Mouse (Mus musculus): ENCODE results near the gene Arf1. TPM values are rescaled to one million over a fixed set of nuclear protein-coding genes. Genes with fewer than 3 reads are reported as not detected.

Arf1 gene
- polyA plus RNA-seq, 1 experiment from 2014 or later = 797 TPM

- WGBS = under 1% methylated on average over 51 of the region's 51 CpGs
- no peaks in the 10 kb centered on the region for H3K27me3 ChIP-seq (ENCODE audit: insufficient read depth, low read length)
- H3K36me3 ChIP-seq (ENCODE audit: insufficient read depth, low read length) = peaks cover 3% of the 10 kb centered on the region; the same call in 1 of the 2 replicates
- H3K27ac ChIP-seq (ENCODE audit: low read length) = peak overlapping the region; percentile 99
- no peaks in the 10 kb centered on the region for H3K9me3 ChIP-seq (ENCODE audit: low read length)
- peak overlapping the region; percentile 85 for H3K4me3 ChIP-seq (ENCODE audit: low read length)
- peak; percentile 81 for ATAC-seq (ENCODE audit: low FRiP score, low TSS enrichment)
- H3K4me2 ChIP-seq (replicated peaks; ENCODE audit: low read depth, low read length) = peak overlapping the region; percentile 86
- H3K9ac ChIP-seq (replicated peaks; ENCODE audit: low read length) = peak overlapping the region; percentile 98
- H3K4me1 ChIP-seq (ENCODE audit: insufficient read depth, low read length) = peaks cover 42% of the 10 kb centered on the region
Observed at GRCm38 (mm10) chr11:59227604-59228121, 407 bp downstream of the Arf1 start.

GRCm38 (mm10) chr11:59226787-59227603 is 1.1 kb downstream of the Arf1 start:
- peak overlapping the region; percentile 86 for H3K4me2 ChIP-seq (replicated peaks; ENCODE audit: low read depth, low read length)
- no peak for ATAC-seq (ENCODE audit: low FRiP score, low TSS enrichment)
- peaks cover 3% of the 10 kb centered on the region; the same call in 1 of the 2 replicates for H3K36me3 ChIP-seq (ENCODE audit: insufficient read depth, low read length)
- H3K4me1 ChIP-seq (ENCODE audit: insufficient read depth, low read length) = peaks cover 43% of the 10 kb centered on the region
- H3K9ac ChIP-seq (replicated peaks; ENCODE audit: low read length) = peak overlapping the region; percentile 98
- 2% methylated on average over 21 of the region's 21 CpGs for WGBS
- no peaks in the 10 kb centered on the region for H3K9me3 ChIP-seq (ENCODE audit: low read length)
- H3K4me3 ChIP-seq (ENCODE audit: low read length) = peak overlapping the region; percentile 85
- H3K27me3 ChIP-seq (ENCODE audit: insufficient read depth, low read length) = no peaks in the 10 kb centered on the region
- peak overlapping the region; percentile 99 for H3K27ac ChIP-seq (ENCODE audit: low read length)

- Histone ChIP-seq H3K4me3 (ENCODE audit: low read length) (peak overlapping the region; percentile 85), H3K27ac (ENCODE audit: low read length) (no peak overlapping the region), H3K4me2 (replicated peaks; ENCODE audit: low read depth, low read length) (peak overlapping the region; percentile 86), H3K9ac (replicated peaks; ENCODE audit: low read length) (peak overlapping the region; percentile 98), H3K4me1 (ENCODE audit: insufficient read depth, low read length) (peaks cover 43% of the 10 kb centered on the region), H3K9me3 (ENCODE audit: low read length) (no peaks in the 10 kb centered on the region), H3K27me3 (ENCODE audit: insufficient read depth, low read length) (no peaks in the 10 kb centered on the region), H3K36me3 (ENCODE audit: insufficient read depth, low read length) (peaks cover 3% of the 10 kb centered on the region; the same call in 1 of the 2 replicates)
- 25% methylated on average over 3 of the region's 3 CpGs for WGBS
- ATAC-seq (ENCODE audit: low FRiP score, low TSS enrichment) = no peak
Observed at GRCm38 (mm10) chr11:59226251-59226650, 1.8 kb downstream of the Arf1 start.

- no peak for ATAC-seq (ENCODE audit: low FRiP score, low TSS enrichment)
Observed at GRCm38 (mm10) chr11:59225167-59225566, 2.9 kb downstream of the Arf1 start.

GRCm38 (mm10) chr11:59224470-59224869 is 3.6 kb downstream of the Arf1 start:
- WGBS = 58% methylated on average over 2 of the region's 2 CpGs
- Histone ChIP-seq H3K36me3 (ENCODE audit: insufficient read depth, low read length) (peaks cover 6% of the 10 kb centered on the region; the same call in 1 of the 2 replicates), H3K4me3 (ENCODE audit: low read length) (no peak overlapping the region), H3K27ac (ENCODE audit: low read length) (no peak overlapping the region), H3K9ac (replicated peaks; ENCODE audit: low read length) (no peak overlapping the region), H3K4me1 (ENCODE audit: insufficient read depth, low read length) (peaks cover 43% of the 10 kb centered on the region), H3K4me2 (replicated peaks; ENCODE audit: low read depth, low read length) (no peak overlapping the region), H3K27me3 (ENCODE audit: insufficient read depth, low read length) (no peaks in the 10 kb centered on the region), H3K9me3 (ENCODE audit: low read length) (no peaks in the 10 kb centered on the region)
- no peak for ATAC-seq (ENCODE audit: low FRiP score, low TSS enrichment)

More at GRCm38 (mm10) chr11:59225167-59225566, 2.9 kb downstream of the Arf1 start:
- no peaks in the 10 kb centered on the region for H3K27me3 ChIP-seq (ENCODE audit: insufficient read depth, low read length)
- H3K4me3 ChIP-seq (ENCODE audit: low read length) = peak overlapping the region; percentile 4; the same call in 1 of the 2 replicates
- H3K4me2 ChIP-seq (replicated peaks; ENCODE audit: low read depth, low read length) = peak overlapping the region; percentile 86
- peaks cover 5% of the 10 kb centered on the region; the same call in 1 of the 2 replicates for H3K36me3 ChIP-seq (ENCODE audit: insufficient read depth, low read length)
- no peak overlapping the region for H3K9ac ChIP-seq (replicated peaks; ENCODE audit: low read length)
- WGBS = 74% methylated on average over 2 of the region's 2 CpGs
- H3K9me3 ChIP-seq (ENCODE audit: low read length) = no peaks in the 10 kb centered on the region
- H3K4me1 ChIP-seq (ENCODE audit: insufficient read depth, low read length) = peaks cover 43% of the 10 kb centered on the region
- H3K27ac ChIP-seq (ENCODE audit: low read length) = no peak overlapping the region

- Histone ChIP-seq H3K36me3 (ENCODE audit: insufficient read depth, low read length) (peaks cover 7% of the 10 kb centered on the region; the same call in 1 of the 2 replicates), H3K4me1 (ENCODE audit: insufficient read depth, low read length) (peaks cover 44% of the 10 kb centered on the region), H3K27ac (ENCODE audit: low read length) (no peak overlapping the region), H3K9me3 (ENCODE audit: low read length) (no peaks in the 10 kb centered on the region), H3K4me3 (ENCODE audit: low read length) (no peak overlapping the region), H3K4me2 (replicated peaks; ENCODE audit: low read depth, low read length) (no peak overlapping the region), H3K9ac (replicated peaks; ENCODE audit: low read length) (no peak overlapping the region), H3K27me3 (ENCODE audit: insufficient read depth, low read length) (no peaks in the 10 kb centered on the region)
- WGBS = 92% methylated on average over 3 of the region's 3 CpGs
- ATAC-seq (ENCODE audit: low FRiP score, low TSS enrichment) = no peak
Observed at GRCm38 (mm10) chr11:59224025-59224424, 4.0 kb downstream of the Arf1 start.

- H3K27me3 ChIP-seq (ENCODE audit: insufficient read depth, low read length) = no peaks in the 10 kb centered on the region
- peaks cover 49% of the 10 kb centered on the region for H3K4me1 ChIP-seq (ENCODE audit: insufficient read depth, low read length)
- H3K9me3 ChIP-seq (ENCODE audit: low read length) = no peaks in the 10 kb centered on the region
- peaks cover 18% of the 10 kb centered on the region for H3K36me3 ChIP-seq (ENCODE audit: insufficient read depth, low read length)
- no peak overlapping the region for H3K9ac ChIP-seq (replicated peaks; ENCODE audit: low read length)
- 82% methylated on average over 4 of the region's 4 CpGs for WGBS
- H3K27ac ChIP-seq (ENCODE audit: low read length) = no peak overlapping the region
- no peak overlapping the region for H3K4me3 ChIP-seq (ENCODE audit: low read length)
- no peak overlapping the region for H3K4me2 ChIP-seq (replicated peaks; ENCODE audit: low read depth, low read length)
- ATAC-seq (ENCODE audit: low FRiP score, low TSS enrichment) = no peak
Observed at GRCm38 (mm10) chr11:59222306-59222705, 5.8 kb downstream of the Arf1 start.

GRCm38 (mm10) chr11:59221604-59222003 is 6.5 kb downstream of the Arf1 start:
- peaks cover 20% of the 10 kb centered on the region for H3K36me3 ChIP-seq (ENCODE audit: insufficient read depth, low read length)
- no peaks in the 10 kb centered on the region for H3K27me3 ChIP-seq (ENCODE audit: insufficient read depth, low read length)
- H3K9me3 ChIP-seq (ENCODE audit: low read length) = no peaks in the 10 kb centered on the region
- H3K27ac ChIP-seq (ENCODE audit: low read length) = no peak overlapping the region
- peaks cover 48% of the 10 kb centered on the region for H3K4me1 ChIP-seq (ENCODE audit: insufficient read depth, low read length)
- ATAC-seq (ENCODE audit: low FRiP score, low TSS enrichment) = no peak
- H3K9ac ChIP-seq (replicated peaks; ENCODE audit: low read length) = no peak overlapping the region
- no peak overlapping the region for H3K4me2 ChIP-seq (replicated peaks; ENCODE audit: low read depth, low read length)
- no peak overlapping the region for H3K4me3 ChIP-seq (ENCODE audit: low read length)

- no peaks in the 10 kb centered on the region for H3K9me3 ChIP-seq (ENCODE audit: low read length)
- ATAC-seq (ENCODE audit: low FRiP score, low TSS enrichment) = no peak
- peaks cover 23% of the 10 kb centered on the region for H3K4me1 ChIP-seq (ENCODE audit: insufficient read depth, low read length)
- no peak overlapping the region for H3K9ac ChIP-seq (replicated peaks; ENCODE audit: low read length)
- H3K27ac ChIP-seq (ENCODE audit: low read length) = peak overlapping the region; percentile 79
- peaks cover 34% of the 10 kb centered on the region for H3K36me3 ChIP-seq (ENCODE audit: insufficient read depth, low read length)
- H3K4me2 ChIP-seq (replicated peaks; ENCODE audit: low read depth, low read length) = no peak overlapping the region; the same call in 1 of the 2 replicates
- no peaks in the 10 kb centered on the region for H3K27me3 ChIP-seq (ENCODE audit: insufficient read depth, low read length)
- H3K4me3 ChIP-seq (ENCODE audit: low read length) = no peak overlapping the region
Observed at GRCm38 (mm10) chr11:59219064-59219463, 9.0 kb downstream of the Arf1 start.

Data from kidney, embryonic 16.5 days (tissue).